Mouse (Mus musculus) lung, embryonic 16.5 days (tissue): ENCODE data around the gene Dot1l. TPM values are rescaled to one million over a fixed set of nuclear protein-coding genes. Genes with fewer than 3 reads are reported as not detected.
A peak's percentile ranks its signal among the peaks of the same experiment; 100 is the strongest.

ENCODE experiments used
- ATAC-seq: fragments of 200-750 bp; cut with Nextera tagmentation; 2 replicates; pipeline ENCODE4 v1.8.0; 2017; ENCODE audit warnings: low read depth, mild to moderate bottlenecking, moderate library complexity
- H3K27ac ChIP-seq: fragments of 300-500 bp; sonication (generic); 2 replicates; pipeline ENCODE4 v1.5.1; 2014; ENCODE audit warnings: mild to moderate bottlenecking, control low read depth, low read length
- H3K27me3 ChIP-seq: fragments of 300-500 bp; sonication (generic); 2 replicates; pipeline ENCODE4 v1.6.1; 2014; ENCODE audit warnings: low read depth, low read length, mixed read lengths; ENCODE audit not compliant: control insufficient read depth, insufficient read depth
- H3K36me3 ChIP-seq: fragments of 300-500 bp; sonication (generic); 2 replicates; pipeline ENCODE4 v1.6.1; 2014; ENCODE audit warnings: low read length; ENCODE audit not compliant: control insufficient read depth, insufficient read depth
- H3K4me1 ChIP-seq: fragments of 300-500 bp; sonication (generic); replicated peaks from 2 replicates; pipeline ENCODE4 v1.6.1; 2014; ENCODE audit warnings: low read length, mixed read lengths; ENCODE audit not compliant: control insufficient read depth, insufficient read depth
- H3K4me2 ChIP-seq: fragments of 300-500 bp; sonication (generic); 2 replicates; pipeline ENCODE4 v1.6.1; 2014; ENCODE audit warnings: low read depth, low read length, control low read depth
- H3K4me3 ChIP-seq: fragments of 300-500 bp; sonication (generic); 2 replicates; pipeline ENCODE4 v1.5.1; 2014; ENCODE audit warnings: mild to moderate bottlenecking, low read length, control low read depth
- H3K9ac ChIP-seq: fragments of 300-500 bp; sonication (generic); 2 replicates; pipeline ENCODE4 v1.6.1; 2014; ENCODE audit warnings: low read length, control low read depth
- H3K9me3 ChIP-seq: fragments of 300-500 bp; sonication (generic); 2 replicates; pipeline ENCODE4 v1.6.1; 2016; ENCODE audit warnings: low read length; ENCODE audit not compliant: control insufficient read depth
- WGBS: fragments of 180-500 bp; shearing (Covaris S2); extraction: QIAGEN DNeasy Blood & Tissue Kit; methylation state at CpG from one replicate; pipeline ENCODE4 v1.1.7; 2014; 5-methylcytosine and 5-hydroxymethylcytosine counted together
- microRNA counts: library from miRNA; unstranded; fragments of <30 nt; microRNA quantifications from one replicate; lab custom pipeline; 2016
- microRNA-seq: library from miRNA; unstranded; fragments of <30 nt; microRNA quantifications from one replicate; pipeline ENCODE4, GENCODE M21; 2016
- polyA plus RNA-seq: library from polyadenylated mRNA; unstranded; fragments of >200 nt; fragmentation: Nextera tagmentation; extraction: Ambion mirVana; gene quantifications from 2 replicates; pipeline ENCODE4 v1.2.1, GENCODE M21; 2015

The Dot1l gene
- polyA plus RNA-seq, 1 experiment from 2014 or later = 15.4 TPM

DNA sequence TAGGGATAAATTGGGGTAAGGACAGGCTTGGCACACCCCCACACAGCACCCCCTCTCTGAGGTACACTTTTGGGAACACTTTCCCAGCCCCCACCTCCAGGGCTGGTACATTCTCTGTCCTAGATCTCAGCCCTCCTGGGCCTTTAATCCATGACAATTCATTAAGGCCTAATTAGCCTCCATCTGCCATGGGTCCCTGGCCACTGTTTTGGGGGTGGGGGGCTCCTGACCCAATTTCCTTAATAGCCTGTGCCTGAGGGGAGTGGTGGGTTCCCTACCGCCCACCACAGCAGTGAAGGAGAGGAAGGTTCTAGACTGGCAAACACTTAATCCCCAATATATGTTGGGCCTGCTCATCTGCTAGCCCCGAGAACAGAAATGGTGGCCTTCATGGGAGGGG lies 86.7 kb downstream of the Dot1l start:
- no peak overlapping the region for H3K4me2 ChIP-seq
- no peak for ATAC-seq
- WGBS = 76% methylated on average over 2 of the region's 2 CpGs
- H3K4me3 ChIP-seq = no peak overlapping the region
- H3K27ac ChIP-seq = no peak overlapping the region
- H3K36me3 ChIP-seq = no peaks in the 10 kb centered on the region
- peaks cover 41% of the 10 kb centered on the region for H3K27me3 ChIP-seq
- H3K9me3 ChIP-seq = no peaks in the 10 kb centered on the region
- no peaks in the 10 kb centered on the region; the same call in 1 of the 2 replicates for H3K4me1 ChIP-seq
- H3K9ac ChIP-seq = no peak overlapping the region

DNA sequence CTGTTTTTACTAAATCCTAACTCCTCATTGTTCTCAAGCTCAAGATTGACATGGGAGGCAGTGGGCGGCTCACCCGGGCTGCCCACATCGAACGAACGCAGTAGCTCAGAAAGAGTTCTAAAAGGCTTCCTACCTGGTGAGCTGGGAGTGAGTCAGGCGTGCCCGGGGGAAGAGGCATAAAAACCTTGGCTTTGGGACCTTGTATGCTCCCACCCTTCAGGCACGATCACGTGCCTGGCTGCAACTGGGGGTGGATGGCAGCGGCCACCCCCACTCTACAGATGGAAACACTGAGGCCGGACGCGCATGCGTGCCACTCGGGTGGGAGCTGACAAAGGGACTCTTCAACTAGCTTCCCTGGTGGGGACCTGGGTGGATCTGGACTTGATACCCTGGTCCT lies 87.3 kb downstream of the Dot1l start:
- Histone ChIP-seq H3K4me1 (no peaks in the 10 kb centered on the region; the same call in 1 of the 2 replicates), H3K36me3 (no peaks in the 10 kb centered on the region), H3K27me3 (peaks cover 37% of the 10 kb centered on the region), H3K4me2 (no peak overlapping the region), H3K9ac (no peak overlapping the region), H3K9me3 (no peaks in the 10 kb centered on the region), H3K27ac (no peak overlapping the region), H3K4me3 (no peak overlapping the region)
- 78% methylated on average over 15 of the region's 15 CpGs for WGBS
- ATAC-seq = no peak

DNA sequence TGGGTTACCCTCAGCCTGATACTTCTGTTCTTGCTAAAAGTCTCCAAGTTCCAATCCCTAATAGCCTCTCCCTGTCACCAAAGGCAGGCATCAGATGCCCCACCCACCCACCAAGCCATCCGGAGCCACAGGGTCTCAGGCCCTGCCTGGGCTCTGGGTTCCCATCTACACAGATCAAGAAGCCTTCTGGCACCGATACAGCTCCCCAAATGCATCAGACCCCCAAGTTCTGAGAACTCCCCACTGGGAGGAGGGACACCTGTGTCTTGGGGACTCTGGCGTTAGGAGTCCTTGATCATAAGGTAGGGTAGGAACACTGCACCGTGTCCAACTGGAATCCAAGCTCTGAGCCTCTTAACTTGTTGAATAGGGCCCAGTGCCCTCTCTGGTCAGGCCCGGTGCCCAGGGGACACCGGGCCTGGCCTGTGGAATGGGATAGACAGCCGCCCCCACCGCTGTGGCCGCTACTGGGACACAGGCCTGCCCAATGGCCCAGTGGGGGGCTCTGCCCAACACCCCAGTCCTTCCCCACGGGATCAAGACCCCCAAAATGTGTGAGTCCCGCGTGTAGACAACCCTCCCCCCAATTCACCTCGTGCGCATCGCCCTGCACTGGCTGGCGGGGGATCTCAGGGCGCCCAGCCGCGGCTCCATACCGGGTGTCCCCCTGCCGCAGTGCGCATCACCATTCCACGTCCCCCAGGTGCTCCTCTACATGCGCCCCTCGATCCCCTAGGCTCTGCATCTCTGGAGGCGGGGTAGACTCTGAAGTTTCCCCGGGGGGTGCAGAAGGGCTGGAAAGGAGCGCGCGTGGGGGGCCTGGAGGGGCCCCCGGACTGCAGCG lies 88.3 kb downstream of the Dot1l start:
- Histone ChIP-seq H3K4me2 (peak overlapping the region; percentile 66), H3K27me3 (peaks cover 37% of the 10 kb centered on the region), H3K4me3 (peak overlapping the region; percentile 43), H3K4me1 (no peaks in the 10 kb centered on the region; the same call in 1 of the 2 replicates), H3K9me3 (no peaks in the 10 kb centered on the region), H3K36me3 (no peaks in the 10 kb centered on the region), H3K27ac (no peak overlapping the region), H3K9ac (peak overlapping the region; percentile 43)
- WGBS = 9% methylated on average over 32 of the region's 32 CpGs
- ATAC-seq = no peak

DNA sequence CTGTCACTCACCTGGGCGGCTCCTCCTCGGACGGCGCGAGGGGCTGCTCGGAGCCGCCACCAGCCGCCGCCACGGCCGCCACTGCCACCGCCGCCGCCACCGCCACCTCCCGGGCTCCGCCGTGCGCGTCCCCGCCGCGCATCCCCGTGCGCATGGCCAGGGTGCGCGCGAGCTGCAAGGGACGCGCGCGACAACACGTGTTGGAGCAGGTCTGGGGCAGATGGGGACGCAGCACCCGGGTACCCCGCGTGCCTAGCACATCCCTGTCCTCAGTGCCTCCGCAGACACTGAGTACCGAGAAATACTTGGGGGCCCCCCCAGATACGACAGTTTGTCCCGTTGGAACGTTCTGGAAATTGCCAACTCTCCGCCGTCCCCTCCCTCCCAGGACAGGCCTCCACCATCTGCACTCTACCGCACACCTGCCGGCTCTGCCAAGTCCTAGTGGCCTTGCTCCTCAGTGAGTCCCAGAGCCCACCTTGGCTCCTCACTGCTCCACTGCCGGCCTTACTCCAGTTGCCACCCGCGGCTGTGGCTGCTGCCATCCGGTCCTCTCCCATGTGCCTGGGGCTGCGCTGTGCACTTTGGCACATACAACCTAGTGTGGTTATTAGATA lies 89.0 kb downstream of the Dot1l start, which contains the start of gene Lingo3:
Gene Lingo3 (minus strand): TSS at position 109 of the 617 bp plus-strand sequence.
- peaks cover 37% of the 10 kb centered on the region for H3K27me3 ChIP-seq
- H3K27ac ChIP-seq = no peak within 1 kb of the TSS
- H3K9me3 ChIP-seq = no peaks in the 10 kb centered on the region
- peak within 1 kb of the TSS; percentile 66 for H3K4me2 ChIP-seq
- 5% methylated on average over 33 of the region's 51 CpGs for WGBS
- ATAC-seq = no peak
- no peaks in the 10 kb centered on the region for H3K36me3 ChIP-seq
- no peaks in the 10 kb centered on the region; the same call in 1 of the 2 replicates for H3K4me1 ChIP-seq
- peak within 1 kb of the TSS; percentile 43 for H3K9ac ChIP-seq
- H3K4me3 ChIP-seq = peak within 1 kb of the TSS; percentile 43

MicroRNA genes within 50 kb of the gene (microRNA counts, 519-probe panel; counts per million panel counts)
- not detected for microRNA mmu-miR-1982 (lab: Ali Mortazavi, UCI)

Small RNAs within 50 kb of the gene (microRNA-seq; reads per million reads assigned to microRNA genes)
- 1.2 reads per million for gene Mir1982

Other genes starting within 250 kb of the Dot1l start
- gene Atp8b3, start 216.1 kb upstream of the Dot1l start, polyA plus RNA-seq = 0.05 and 0.09 TPM in 2 replicates
- 20.6 and 22.1 TPM in 2 replicates for gene Rexo1, start 193.6 kb upstream of the Dot1l start, polyA plus RNA-seq
- 8.2 and 8.3 TPM in 2 replicates for gene Klf16, start 177.9 kb upstream of the Dot1l start, polyA plus RNA-seq
- 77.4 and 80.9 TPM in 2 replicates for gene Abhd17a, start 164.9 kb upstream of the Dot1l start, polyA plus RNA-seq
- 78.8 and 81.8 TPM in 2 replicates for gene Scamp4, start 152.3 kb upstream of the Dot1l start, polyA plus RNA-seq
- gene Adat3, start 152.3 kb upstream of the Dot1l start, polyA plus RNA-seq = 7.1 and 8.3 TPM in 2 replicates
- 3.7 and 4.4 TPM in 2 replicates for gene Gm49322, start 149.2 kb upstream of the Dot1l start, polyA plus RNA-seq
- gene Csnk1g2, start 132.4 kb upstream of the Dot1l start, polyA plus RNA-seq = 20.6 and 38.4 TPM in 2 replicates
- gene Btbd2, start 98.1 kb upstream of the Dot1l start, polyA plus RNA-seq = 15.3 and 33.2 TPM in 2 replicates
- gene Mknk2, start 77.1 kb upstream of the Dot1l start, polyA plus RNA-seq = 66.3 and 82.1 TPM in 2 replicates
- 42.3 and 45.7 TPM in 2 replicates for gene Mob3a, start 53.2 kb upstream of the Dot1l start, polyA plus RNA-seq
- 23.6 and 26.8 TPM in 2 replicates for gene Izumo4, start 53.0 kb upstream of the Dot1l start, polyA plus RNA-seq
- 59.6 and 59.9 TPM in 2 replicates for gene Ap3d1, start 12.9 kb upstream of the Dot1l start, polyA plus RNA-seq
- 60.9 and 75.7 TPM in 2 replicates for gene Sf3a2, start 43.0 kb downstream of the Dot1l start, polyA plus RNA-seq
- 92.7 and 100 TPM in 2 replicates for gene Plekhj1, start 43.4 kb downstream of the Dot1l start, polyA plus RNA-seq
- gene Amh, start 50.0 kb downstream of the Dot1l start, polyA plus RNA-seq = 0.13 TPM in 1 of 2 replicates, not detected in the other
- gene Jsrp1, start 58.3 kb downstream of the Dot1l start, polyA plus RNA-seq = 1.3 and 2.6 TPM in 2 replicates
- 1,799 and 1,972 TPM in 2 replicates for gene Oaz1, start 71.5 kb downstream of the Dot1l start, polyA plus RNA-seq
- 0.15 and 0.44 TPM in 2 replicates for gene Lingo3, start 88.8 kb downstream of the Dot1l start, polyA plus RNA-seq
- 193 and 234 TPM in 2 replicates for gene Lsm7, start 100.0 kb downstream of the Dot1l start, polyA plus RNA-seq
- 43.0 and 43.2 TPM in 2 replicates for gene Sppl2b, start 100.1 kb downstream of the Dot1l start, polyA plus RNA-seq
- 0.08 TPM in 1 of 2 replicates, not detected in the other for gene Tmprss9, start 116.6 kb downstream of the Dot1l start, polyA plus RNA-seq
- 284 and 297 TPM in 2 replicates for gene Timm13, start 145.8 kb downstream of the Dot1l start, polyA plus RNA-seq
- 52.6 and 52.7 TPM in 2 replicates for gene Lmnb2, start 163.0 kb downstream of the Dot1l start, polyA plus RNA-seq
- 57.3 and 63.6 TPM in 2 replicates for gene Gadd45b, start 174.9 kb downstream of the Dot1l start, polyA plus RNA-seq